Mouse (Mus musculus) CD4-positive, CD25-positive, alpha-beta regulatory T cell, adult 4 months (primary cell): ENCODE data around the gene Gm20498. TPM values are rescaled to one million over a fixed set of nuclear protein-coding genes. Genes with fewer than 3 reads are reported as not detected.

Experiments
- ATAC-seq: one replicate; pipeline ENCODE4 v1.8.0; 2017
- polyA plus RNA-seq, 2 experiments: library from polyadenylated mRNA; unstranded; fragments of 100-300 nt; shearing (Covaris generic); gene quantifications; one replicate each; pipeline ENCODE4 v1.2.1; 2017

Gene Gm20498
- polyA plus RNA-seq, 2 experiments from 2014 or later: 8.0 to 10.4 TPM

GRCm38 (mm10) chr12:81331937-81332874, 200.5 kb downstream of the Gm20498 start:
- ATAC-seq: no peak

GRCm38 (mm10) chr12:81331046-81331638, 201.6 kb downstream of the Gm20498 start:
- ATAC-seq: no peak

GRCm38 (mm10) chr12:81324991-81325390, 207.7 kb downstream of the Gm20498 start:
- no peak for ATAC-seq

GRCm38 (mm10) chr12:81324116-81324515, 208.6 kb downstream of the Gm20498 start:
- ATAC-seq: no peak

- no peak for ATAC-seq
Observed at GRCm38 (mm10) chr12:81321021-81321420, 211.7 kb downstream of the Gm20498 start.

GRCm38 (mm10) chr12:81317811-81318210, 214.9 kb downstream of the Gm20498 start:
- ATAC-seq: no peak

GRCm38 (mm10) chr12:81315953-81316352, 216.8 kb downstream of the Gm20498 start:
- ATAC-seq: no peak

Other genes with a start within 250 kb of the Gm20498 start
- not detected for gene Slc8a3, start 199.7 kb downstream of the Gm20498 start, polyA plus RNA-seq
- 1 to 10 TPM in 1 of 2 experiments, under 1 TPM in 1; 0.59 to 1.2 TPM for gene Gm4787, start 153.4 kb downstream of the Gm20498 start, polyA plus RNA-seq
- gene Adam4, start 111.0 kb downstream of the Gm20498 start, polyA plus RNA-seq: 1 to 10 TPM; 1.3 TPM
- 100 to 1,000 TPM; 146 to 168 TPM for gene Cox16, start 47.8 kb downstream of the Gm20498 start, polyA plus RNA-seq
- gene Synj2bp, start within 50 bp of the Gm20498 start, polyA plus RNA-seq: 10 to 100 TPM; 65.3 to 72.5 TPM
- gene Adam21, start 35.6 kb upstream of the Gm20498 start, polyA plus RNA-seq: under 1 TPM in 1 of 2 experiments, not detected in 1; 0.22 TPM
- gene Med6, start 62.1 kb upstream of the Gm20498 start, polyA plus RNA-seq: 10 to 100 TPM; 31.1 to 35.2 TPM
- under 1 TPM in 1 of 2 experiments, not detected in 1; 0.22 TPM for gene Ttc9, start 98.3 kb upstream of the Gm20498 start, polyA plus RNA-seq
- gene Map3k9, start 248.3 kb upstream of the Gm20498 start, polyA plus RNA-seq: under 1 TPM; 0.19 to 0.22 TPM